Mouse (Mus musculus): ENCODE results near the gene Pde9a.

Pde9a gene

GRCm38 (mm10) chr17:31510944-31511343, 124.9 kb downstream of the Pde9a start:
- in situ Hi-C loops (cut with MseI, MboI), result no loop called here

GRCm38 (mm10) chr17:31511792-31512495, 125.9 kb downstream of the Pde9a start:
- in situ Hi-C loops (cut with MseI, MboI), result no loop called here

GRCm38 (mm10) chr17:31512593-31512992, 126.6 kb downstream of the Pde9a start:
- in situ Hi-C loops (cut with MseI, MboI), result no loop called here

- in situ Hi-C loops (cut with MseI, MboI), result no loop called here
Measured at GRCm38 (mm10) chr17:31514696-31515095, 128.7 kb downstream of the Pde9a start.

- in situ Hi-C loops (cut with MseI, MboI), result no loop called here
Measured at GRCm38 (mm10) chr17:31519344-31519945, 133.4 kb downstream of the Pde9a start.

GRCm38 (mm10) chr17:31519946-31520838, 134.2 kb downstream of the Pde9a start, which contains the start of the genes Wdr4 and Ndufv3:
Gene Wdr4 (minus strand): TSS chr17:31519980.
Gene Ndufv3 (plus strand): TSS chr17:31520115.
- in situ Hi-C loops (cut with MseI, MboI), result loop anchor here in 1 of 2 experiments (10.0 kb wide), 1 partner anchor 135 kb away; the partner anchor contains the start of gene U2af1

- in situ Hi-C loops (cut with MseI, MboI), result loop anchor here in 1 of 2 experiments (10.0 kb wide), 1 partner anchor 134 kb away; the partner anchor contains the start of gene U2af1
Measured at GRCm38 (mm10) chr17:31520895-31521294, 134.9 kb downstream of the Pde9a start.

- in situ Hi-C loops (cut with MseI, MboI), result loop anchor here in 1 of 2 experiments (10.0 kb wide), 1 partner anchor 133 kb away; the partner anchor contains the start of gene U2af1
Measured at GRCm38 (mm10) chr17:31521948-31522347, 135.9 kb downstream of the Pde9a start.

GRCm38 (mm10) chr17:31525114-31525513, 139.1 kb downstream of the Pde9a start:
- in situ Hi-C loops (cut with MseI, MboI), result loop anchor here in 1 of 2 experiments (10.0 kb wide), 1 partner anchor 130 kb away; the partner anchor contains the start of gene U2af1

- in situ Hi-C loops (cut with MseI, MboI), result loop anchor here in 1 of 2 experiments (10.0 kb wide), 1 partner anchor 129 kb away; the partner anchor contains the start of gene U2af1
Measured at GRCm38 (mm10) chr17:31525816-31526215, 139.8 kb downstream of the Pde9a start.
